Mouse (Mus musculus): ENCODE results near the gene Kcnq1. TPM values are rescaled to one million over a fixed set of nuclear protein-coding genes. Genes with fewer than 3 reads are reported as not detected.

The Kcnq1 gene
- polyA plus RNA-seq (2015; fragmentation: Nextera tagmentation; extraction: Ambion mirVana): 1.8 TPM in 2 replicates

GRCm38 (mm10) chr7:143106062-143106461 lies at the start of gene Kcnq1:
Gene Kcnq1 (plus strand): TSS chr7:143106362.

GRCm38 (mm10) chr7:143068882-143069591 lies 37.1 kb upstream of the Kcnq1 start, which contains the start of gene Tssc4:
Gene Tssc4 (plus strand): TSS chr7:143069249.

GRCm38 (mm10) chr7:143094592-143095553 lies 11.3 kb upstream of the Kcnq1 start, which contains the start of gene Trpm5:
Gene Trpm5 (minus strand): TSS chr7:143094642.

GRCm38 (mm10) chr7:143460874-143461273 lies 354.7 kb downstream of the Kcnq1 start, which contains the start of gene Cdkn1c:
Gene Cdkn1c (minus strand): TSS chr7:143461050.

GRCm38 (mm10) chr7:143473347-143474101 lies 367.4 kb downstream of the Kcnq1 start, which contains the start of gene Slc22a18:
Gene Slc22a18 (plus strand): TSS chr7:143473736.

Other genes with a start within 250 kb of the Kcnq1 start
- 459 and 756 TPM in 2 replicates for gene Th, start 175.2 kb upstream of the Kcnq1 start, polyA plus RNA-seq (2015; fragmentation: Nextera tagmentation; extraction: Ambion mirVana)
- gene Ascl2, start 137.1 kb upstream of the Kcnq1 start, polyA plus RNA-seq (2015; fragmentation: Nextera tagmentation; extraction: Ambion mirVana): 1.1 TPM in 2 replicates
- gene Tspan32, start 101.3 kb upstream of the Kcnq1 start, polyA plus RNA-seq (2015; fragmentation: Nextera tagmentation; extraction: Ambion mirVana): 2.7 and 4.4 TPM in 2 replicates
- 839 and 1,109 TPM in 2 replicates for gene Cd81, start 53.6 kb upstream of the Kcnq1 start, polyA plus RNA-seq (2015; fragmentation: Nextera tagmentation; extraction: Ambion mirVana)
- 55.7 and 58.1 TPM in 2 replicates for gene Tssc4, start 37.1 kb upstream of the Kcnq1 start, polyA plus RNA-seq (2015; fragmentation: Nextera tagmentation; extraction: Ambion mirVana)
- 7.4 and 10.7 TPM in 2 replicates for gene Trpm5, start 11.7 kb upstream of the Kcnq1 start, polyA plus RNA-seq (2015; fragmentation: Nextera tagmentation; extraction: Ambion mirVana)

Data from adrenal gland, postnatal 0 days (tissue).